Mouse (Mus musculus) neural tube, embryonic 12.5 days (tissue): Measurements from ENCODE around the gene Stpg3. TPM values are rescaled to one million over a fixed set of nuclear protein-coding genes. Genes with fewer than 3 reads are reported as not detected.

ENCODE experiments used
- ATAC-seq: fragments of 200-750 bp; cut with Nextera tagmentation; 2 replicates; pipeline ENCODE4 v1.8.0; 2017; ENCODE audit warnings: low read depth, mild to moderate bottlenecking, moderate TSS enrichment, moderate library complexity; ENCODE audit not compliant: low FRiP score
- H3K27ac ChIP-seq: fragments of 300-500 bp; sonication (generic); 2 replicates; pipeline ENCODE4 v1.5.1; 2016
- H3K27me3 ChIP-seq: fragments of 300-500 bp; sonication (generic); replicated peaks from 2 replicates; pipeline ENCODE4 v1.6.1; 2016; ENCODE audit warnings: mild to moderate bottlenecking
- H3K36me3 ChIP-seq: fragments of 300-500 bp; sonication (generic); 2 replicates; pipeline ENCODE4 v1.6.1; 2016; ENCODE audit warnings: mild to moderate bottlenecking
- H3K4me1 ChIP-seq: fragments of 300-500 bp; sonication (generic); 2 replicates; pipeline ENCODE4 v1.6.1; 2016
- H3K4me2 ChIP-seq: fragments of 300-500 bp; sonication (generic); replicated peaks from 2 replicates; pipeline ENCODE4 v1.6.1; 2016; ENCODE audit warnings: mild to moderate bottlenecking
- H3K4me3 ChIP-seq: fragments of 300-500 bp; sonication (generic); 2 replicates; pipeline ENCODE4 v1.5.1; 2016
- H3K9ac ChIP-seq: fragments of 300-500 bp; sonication (generic); 2 replicates; pipeline ENCODE4 v1.6.1; 2016; ENCODE audit warnings: mild to moderate bottlenecking
- H3K9me3 ChIP-seq: fragments of 300-500 bp; sonication (generic); 2 replicates; pipeline ENCODE4 v1.6.1; 2016; ENCODE audit warnings: mild to moderate bottlenecking
- WGBS: fragments of 180-500 bp; shearing (Covaris S2); methylation state at CpG from one replicate; pipeline ENCODE4 v1.1.7; 2016; 5-methylcytosine and 5-hydroxymethylcytosine counted together
- polyA plus RNA-seq: library from polyadenylated mRNA; unstranded; fragments of >200 nt; fragmentation: Nextera tagmentation; extraction: Ambion mirVana; gene quantifications from 2 replicates; pipeline ENCODE4 v1.2.1, GENCODE M21; 2016

Stpg3 gene
- polyA plus RNA-seq, 1 experiment from 2014 or later = not detected

DNA sequence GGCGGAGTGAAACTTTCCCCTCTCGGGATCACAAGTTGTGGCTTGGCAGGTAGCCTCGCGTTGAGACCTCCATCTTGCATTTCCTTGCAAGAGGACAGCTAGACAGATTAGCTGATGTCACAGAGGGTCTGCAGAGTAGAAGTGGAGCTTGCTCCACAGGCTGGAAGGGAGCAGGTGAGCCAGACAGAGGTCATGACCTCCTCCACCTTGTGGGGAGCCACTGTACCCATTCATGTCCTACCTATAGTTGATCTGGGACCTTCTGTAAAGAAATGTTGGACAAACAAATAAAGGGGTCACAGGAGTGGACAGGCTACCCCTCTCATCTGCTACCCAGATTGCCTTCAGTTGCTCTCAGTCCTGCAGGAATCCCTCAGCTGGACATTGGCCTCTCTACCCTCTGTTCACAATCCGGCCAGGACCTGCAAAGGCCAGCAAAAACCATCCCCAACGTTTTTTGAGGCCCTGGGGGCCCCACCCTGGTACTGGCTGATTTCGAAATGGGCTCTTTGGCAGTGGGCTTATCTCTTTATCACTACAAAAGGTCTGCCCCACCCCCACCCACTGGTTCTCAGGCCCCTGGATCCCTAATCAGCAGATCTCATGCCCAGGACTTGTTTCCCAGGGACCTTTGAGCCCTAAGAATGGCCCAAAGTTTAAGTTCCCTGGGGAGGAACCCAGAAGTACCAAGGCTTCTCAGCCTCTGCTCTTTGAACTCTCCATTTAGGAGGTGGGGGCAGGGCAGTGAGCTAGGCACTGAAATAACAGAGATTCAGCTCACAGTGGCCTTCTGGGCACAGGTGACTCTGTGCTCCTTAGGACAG, 39.4 kb downstream of the Stpg3 start:
- Histone ChIP-seq H3K4me1 (peaks cover 63% of the 10 kb centered on the region), H3K4me2 (no peak overlapping the region), H3K27ac (no peak overlapping the region), H3K4me3 (no peak overlapping the region), H3K9ac (no peak overlapping the region), H3K27me3 (0 out of 2 replicates have a peak, but pooled peaks cover 2% of the 10 kb centered on the region), H3K36me3 (no peaks in the 10 kb centered on the region), H3K9me3 (no peaks in the 10 kb centered on the region)
- WGBS = 64% methylated on average over 7 of the region's 7 CpGs
- no peak for ATAC-seq

- Histone ChIP-seq H3K27ac (no peak overlapping the region), H3K9ac (no peak overlapping the region), H3K27me3 (no peaks in the 10 kb centered on the region), H3K9me3 (no peaks in the 10 kb centered on the region), H3K4me3 (no peak overlapping the region), H3K36me3 (no peaks in the 10 kb centered on the region), H3K4me2 (no peak overlapping the region), H3K4me1 (peaks cover 62% of the 10 kb centered on the region)
- WGBS = 91% methylated on average over 4 of the region's 4 CpGs
- no peak for ATAC-seq
These were observed 40.6 kb downstream of the Stpg3 start for GRCm38 (mm10) chr2:25173821-25174220.

- Histone ChIP-seq H3K9ac (no peak overlapping the region), H3K4me1 (peaks cover 63% of the 10 kb centered on the region), H3K36me3 (no peaks in the 10 kb centered on the region), H3K27me3 (no peaks in the 10 kb centered on the region), H3K4me2 (no peak overlapping the region), H3K4me3 (no peak overlapping the region), H3K27ac (no peak overlapping the region), H3K9me3 (no peaks in the 10 kb centered on the region)
- ATAC-seq = no peak
- 62% methylated on average over 8 of the region's 8 CpGs for WGBS
These were observed 41.8 kb downstream of the Stpg3 start for GRCm38 (mm10) chr2:25172629-25173028.

DNA sequence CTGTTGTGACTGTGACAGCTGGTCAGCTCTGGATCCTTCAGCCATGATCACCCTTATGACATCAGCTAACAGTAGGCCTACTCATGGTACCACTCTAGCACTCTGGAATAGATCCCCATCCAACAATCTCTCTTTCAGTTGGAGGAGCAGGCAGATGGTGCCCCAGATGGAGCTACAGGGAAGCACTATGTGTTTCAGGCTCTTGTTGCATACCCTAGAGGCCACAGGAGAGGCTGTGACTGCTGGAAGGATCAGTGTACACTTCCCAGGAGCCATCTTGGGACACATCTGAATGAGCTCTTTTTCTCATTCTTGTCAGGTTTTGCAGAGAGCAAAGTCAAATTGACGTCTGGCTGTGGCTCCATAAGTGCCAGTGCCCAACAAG, 42.7 kb downstream of the Stpg3 start:
- Histone ChIP-seq H3K9ac (no peak overlapping the region), H3K4me1 (peaks cover 63% of the 10 kb centered on the region), H3K27me3 (no peaks in the 10 kb centered on the region), H3K36me3 (no peaks in the 10 kb centered on the region), H3K4me3 (no peak overlapping the region), H3K9me3 (no peaks in the 10 kb centered on the region), H3K4me2 (no peak overlapping the region), H3K27ac (no peak overlapping the region)
- ATAC-seq = no peak
- 55% methylated on average over 1 of the region's 1 CpGs for WGBS

GRCm38 (mm10) chr2:25171101-25171768, 43.2 kb downstream of the Stpg3 start:
- H3K4me3 ChIP-seq = no peak overlapping the region
- peaks cover 58% of the 10 kb centered on the region for H3K4me1 ChIP-seq
- no peaks in the 10 kb centered on the region for H3K9me3 ChIP-seq
- no peak for ATAC-seq
- no peak overlapping the region for H3K4me2 ChIP-seq
- no peaks in the 10 kb centered on the region for H3K36me3 ChIP-seq
- 88% methylated on average over 6 of the region's 6 CpGs for WGBS
- no peak overlapping the region for H3K27ac ChIP-seq
- no peak overlapping the region for H3K9ac ChIP-seq
- H3K27me3 ChIP-seq = no peaks in the 10 kb centered on the region

- H3K27me3 ChIP-seq = no peaks in the 10 kb centered on the region
- no peak overlapping the region for H3K27ac ChIP-seq
- no peak overlapping the region for H3K9ac ChIP-seq
- no peak overlapping the region for H3K4me3 ChIP-seq
- no peak for ATAC-seq
- H3K4me2 ChIP-seq = no peak overlapping the region
- WGBS = 62% methylated on average over 10 of the region's 10 CpGs
- H3K4me1 ChIP-seq = peaks cover 52% of the 10 kb centered on the region
- no peaks in the 10 kb centered on the region for H3K9me3 ChIP-seq
- no peaks in the 10 kb centered on the region for H3K36me3 ChIP-seq
These were observed 43.9 kb downstream of the Stpg3 start for GRCm38 (mm10) chr2:25170326-25171100.

DNA sequence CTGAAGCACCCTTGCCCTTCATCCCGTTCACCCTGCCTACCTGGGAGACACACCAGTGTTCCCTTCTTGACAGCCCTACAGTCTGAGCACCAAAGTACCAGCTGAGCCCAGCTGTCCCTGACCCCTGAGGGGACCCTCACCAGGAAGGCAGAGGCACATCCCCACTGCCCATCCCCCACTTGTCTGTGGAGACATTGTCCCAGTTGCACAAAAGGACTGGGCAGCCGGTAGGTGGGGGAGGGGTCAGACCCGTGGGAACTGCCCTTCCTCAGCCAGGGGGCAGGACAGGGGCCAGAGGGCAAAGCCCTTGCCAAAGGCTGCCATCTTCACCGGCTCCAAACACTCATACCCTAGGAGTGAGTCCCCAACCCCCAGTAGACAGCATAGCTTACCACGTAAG, 44.7 kb downstream of the Stpg3 start:
- 8% methylated on average over 5 of the region's 5 CpGs for WGBS
- Histone ChIP-seq H3K4me2 (no peak overlapping the region; the same call in 1 of the 2 replicates), H3K4me3 (no peak overlapping the region), H3K27me3 (no peaks in the 10 kb centered on the region), H3K9me3 (no peaks in the 10 kb centered on the region), H3K27ac (no peak overlapping the region), H3K9ac (no peak overlapping the region), H3K36me3 (no peaks in the 10 kb centered on the region), H3K4me1 (peaks cover 44% of the 10 kb centered on the region)
- ATAC-seq = no peak

DNA sequence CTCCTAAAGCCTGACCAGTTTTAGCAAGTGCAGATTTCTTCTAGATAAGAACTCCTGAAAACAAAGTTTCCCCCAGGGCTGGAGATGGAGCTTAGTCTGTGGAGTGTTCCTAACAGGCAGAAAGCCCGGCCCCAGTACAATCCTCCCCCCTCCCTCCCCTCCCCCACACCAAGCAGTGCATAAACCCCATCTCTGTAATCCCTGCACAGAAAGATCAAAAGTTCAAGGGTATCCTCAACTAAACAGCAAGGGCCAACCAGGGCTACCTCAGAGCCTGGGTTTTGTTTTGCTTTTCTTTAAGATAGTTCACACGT, 45.8 kb downstream of the Stpg3 start:
- H3K4me3 ChIP-seq = peak overlapping the region; percentile 43
- peak overlapping the region; percentile 88 for H3K4me2 ChIP-seq
- H3K27me3 ChIP-seq = no peaks in the 10 kb centered on the region
- peak overlapping the region; percentile 42; the same call in 1 of the 2 replicates for H3K27ac ChIP-seq
- H3K9ac ChIP-seq = 0 out of 2 replicates have a peak overlapping the region, but pooled peaks have one; percentile 57
- no peaks in the 10 kb centered on the region for H3K9me3 ChIP-seq
- 8% methylated on average over 2 of the region's 2 CpGs for WGBS
- peaks cover 53% of the 10 kb centered on the region for H3K4me1 ChIP-seq
- peak; percentile 52 for ATAC-seq
- H3K36me3 ChIP-seq = no peaks in the 10 kb centered on the region

DNA sequence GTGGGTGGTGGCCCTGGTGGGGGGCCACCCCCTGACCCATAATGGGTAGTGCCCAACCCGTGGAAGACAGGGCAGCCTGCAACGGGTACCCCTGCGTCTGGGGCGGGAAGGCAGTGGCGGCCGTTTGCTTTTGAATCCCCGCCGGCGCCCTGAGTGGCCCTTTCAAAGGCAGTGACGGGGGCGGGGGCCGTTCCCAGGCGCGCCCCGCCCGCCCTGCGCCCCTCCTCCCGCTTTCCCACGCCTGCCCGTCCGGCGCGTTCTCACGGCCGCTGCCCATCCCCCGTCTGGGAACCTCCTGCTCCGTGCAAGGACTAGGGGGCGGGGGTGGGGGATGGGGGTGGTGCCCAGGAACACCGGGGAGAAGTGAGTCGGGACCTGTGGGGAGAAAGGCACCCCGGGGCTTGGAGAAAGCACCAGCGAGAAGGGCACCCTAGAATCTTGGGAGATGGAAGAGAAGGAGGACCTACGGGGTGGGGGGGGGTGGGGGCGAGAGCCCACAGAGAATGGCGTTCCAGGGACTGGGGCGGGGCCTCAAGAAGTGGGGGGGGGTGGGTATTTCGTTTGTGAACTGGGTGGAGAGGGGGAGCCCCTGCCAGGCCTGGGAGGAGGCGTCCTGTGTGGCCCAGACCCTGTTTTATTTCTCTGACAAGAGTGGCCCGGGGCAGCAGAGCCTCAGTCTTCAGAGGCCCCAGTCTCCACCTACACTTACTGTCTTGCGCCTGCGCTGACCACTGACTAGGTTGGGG, 46.3 kb downstream of the Stpg3 start:
- Histone ChIP-seq H3K9ac (peak overlapping the region; percentile 57), H3K36me3 (no peaks in the 10 kb centered on the region), H3K9me3 (no peaks in the 10 kb centered on the region), H3K27me3 (no peaks in the 10 kb centered on the region), H3K4me2 (peak overlapping the region; percentile 88), H3K4me1 (peaks cover 58% of the 10 kb centered on the region), H3K4me3 (peak overlapping the region; percentile 43), H3K27ac (peak overlapping the region; percentile 43)
- WGBS = under 1% methylated on average over 36 of the region's 41 CpGs
- peak; percentile 84 for ATAC-seq

DNA sequence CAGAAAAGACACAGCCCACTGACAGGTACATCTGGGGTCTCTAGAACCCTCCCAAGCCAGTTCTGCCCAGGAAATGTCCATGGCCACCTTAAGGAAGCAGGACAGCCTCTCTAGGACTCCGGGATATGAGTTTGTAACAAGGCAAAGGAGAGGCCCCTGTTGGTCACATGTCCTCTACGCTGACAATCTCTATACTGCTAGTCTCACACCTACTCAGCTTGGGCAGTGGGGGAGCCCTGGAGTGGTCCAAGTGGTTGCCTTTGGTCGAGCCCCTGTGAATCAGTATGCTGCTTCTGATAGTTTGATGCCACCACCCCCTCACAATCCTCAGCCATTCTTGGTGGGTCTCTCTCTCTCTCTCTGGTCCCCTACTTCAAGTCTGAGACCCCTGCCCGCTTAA, 47.0 kb downstream of the Stpg3 start:
- whole genome bisulfite sequencing = 21% methylated on average over 4 of the region's 4 CpGs
- peak overlapping the region; percentile 57 for H3K9ac ChIP-seq
- no peaks in the 10 kb centered on the region for H3K9me3 ChIP-seq
- H3K27me3 ChIP-seq = no peaks in the 10 kb centered on the region
- peak overlapping the region; percentile 43 for H3K27ac ChIP-seq
- H3K4me2 ChIP-seq = peak overlapping the region; percentile 88
- peak overlapping the region; percentile 43 for H3K4me3 ChIP-seq
- no peaks in the 10 kb centered on the region for H3K36me3 ChIP-seq
- peak; percentile 27 for ATAC-seq
- peaks cover 62% of the 10 kb centered on the region for H3K4me1 ChIP-seq
